Mouse (Mus musculus) ES-E14 (cell line): ENCODE data around the gene Trp63.

Experiments
- CHD2 ChIP-seq: IDR thresholded peaks from 2 replicates; pipeline ENCODE4 v1.6.1; 2014; ENCODE audit warnings: mild to moderate bottlenecking, low read depth, low read length, inconsistent platforms
- HCFC1 ChIP-seq: IDR thresholded peaks from 2 replicates; pipeline ENCODE4 v1.6.1; 2012; ENCODE audit warnings: low read length, inconsistent platforms, borderline replicate concordance; ENCODE audit not compliant: insufficient read depth
- MAFK ChIP-seq: IDR thresholded peaks from 2 replicates; pipeline ENCODE4 v1.6.1; 2014; ENCODE audit warnings: mild to moderate bottlenecking, low read depth, low read length, inconsistent platforms; ENCODE audit not compliant: insufficient read depth
- ZC3H11A ChIP-seq: IDR thresholded peaks from 2 replicates; pipeline ENCODE4 v1.6.1; 2012; ENCODE audit warnings: low read depth, mild to moderate bottlenecking, inconsistent platforms, low read length, borderline replicate concordance

- TF ChIP-seq CHD2 (no peak), MAFK (no peak), HCFC1 (no peak), ZC3H11A (no peak)
These were observed 100.7 kb downstream of the Trp63 start for GRCm38 (mm10) chr16:25784246-25784645.
